Mouse (Mus musculus) liver, adult 2 months (tissue): ENCODE measurements around the gene Cyb5b. TPM values are rescaled to one million over a fixed set of nuclear protein-coding genes. Genes with fewer than 3 reads are reported as not detected.

ENCODE experiments used
- DNase-seq: peaks from one replicate; pipeline ENCODE4 v3.0.0-alpha.2; 2011; ENCODE audit warnings: low read depth, low spot score; ENCODE audit errors: extremely low read depth
- H3K27ac ChIP-seq: fragments of 200-500 bp; replicated peaks from 2 replicates; pipeline ENCODE4 v1.5.1; 2012; ENCODE audit warnings: low read depth, mild to moderate bottlenecking, control low read depth, inconsistent platforms, low read length; ENCODE audit not compliant: insufficient read depth
- H3K27me3 ChIP-seq: fragments of 200-500 bp; 2 replicates; pipeline ENCODE4 v1.6.1; 2012; ENCODE audit warnings: mild to moderate bottlenecking, moderate library complexity, low read length, inconsistent platforms; ENCODE audit not compliant: control insufficient read depth, insufficient read depth
- H3K36me3 ChIP-seq: fragments of 200-500 bp; 2 replicates; pipeline ENCODE4 v1.6.1; 2012; ENCODE audit warnings: low read length, inconsistent platforms; ENCODE audit not compliant: control insufficient read depth, insufficient read depth
- H3K4me1 ChIP-seq: fragments of 200-500 bp; 2 replicates; pipeline ENCODE4 v1.6.1; 2011; ENCODE audit warnings: low read length; ENCODE audit not compliant: control insufficient read depth, insufficient read depth
- H3K4me3 ChIP-seq: fragments of 200-500 bp; 2 replicates; pipeline ENCODE4 v1.5.1; 2011; ENCODE audit warnings: low read depth, mild to moderate bottlenecking, control low read depth, low read length, moderate library complexity; ENCODE audit not compliant: insufficient read depth
- H3K79me2 ChIP-seq: fragments of 200-500 bp; 2 replicates; pipeline ENCODE4 v1.6.1; 2012; ENCODE audit warnings: inconsistent platforms, mild to moderate bottlenecking, low read length, moderate library complexity; ENCODE audit not compliant: control insufficient read depth, insufficient read depth
- H3K9ac ChIP-seq: fragments of 200-500 bp; 2 replicates; pipeline ENCODE4 v1.6.1; 2012; ENCODE audit warnings: low read depth, mild to moderate bottlenecking, control low read depth, inconsistent platforms, low read length
- CTCF ChIP-seq: fragments of 200-500 bp; IDR thresholded peaks from 2 replicates; pipeline ENCODE4 v1.5.1; 2011; ENCODE audit warnings: low read depth, low read length, control low read depth
- POLR2A ChIP-seq: fragments of 200-500 bp; IDR thresholded peaks from 2 replicates; pipeline ENCODE4 v1.6.1; 2011; ENCODE audit warnings: low read length, control low read depth; ENCODE audit not compliant: insufficient read depth; ENCODE audit errors: extremely low read depth
- WGBS: fragments of 180-500 bp; shearing (Covaris S2); methylation state at CpG from one replicate; pipeline ENCODE4 v1.1.7; 2018; 5-methylcytosine and 5-hydroxymethylcytosine counted together
- polyA plus RNA-seq: library from polyadenylated mRNA; depleted of rRNA; stranded (reverse); fragments of >200 nt; gene quantifications from 2 replicates; pipeline ENCODE4 v1.2.3, GENCODE M21; 2012
- total RNA-seq: library from RNA; depleted of rRNA; stranded (reverse); fragments of >200 nt; gene quantifications from 2 replicates; pipeline ENCODE4 v1.2.3, GENCODE M21; 2014

Cyb5b gene
- total and polyA plus RNA-seq, 2 experiments, result 223 to 256 TPM

- Histone ChIP-seq H3K27ac (no peak overlapping the region), H3K79me2 (no peaks in the 10 kb centered on the region), H3K4me3 (no peak overlapping the region), H3K4me1 (no peaks in the 10 kb centered on the region), H3K9ac (no peak overlapping the region), H3K27me3 (no peaks in the 10 kb centered on the region), H3K36me3 (peaks cover 27% of the 10 kb centered on the region)
- no peak for DNase-seq
- TF ChIP-seq POLR2A (no peak), CTCF (no peak)
- 68% methylated on average over 5 of the region's 5 CpGs for WGBS
Observed at GRCm38 (mm10) chr8:107187631-107188030, 37.2 kb downstream of the Cyb5b start.

- Histone ChIP-seq H3K4me1 (no peaks in the 10 kb centered on the region), H3K79me2 (no peaks in the 10 kb centered on the region), H3K9ac (no peak overlapping the region), H3K27ac (no peak overlapping the region), H3K27me3 (no peaks in the 10 kb centered on the region), H3K36me3 (no peaks in the 10 kb centered on the region), H3K4me3 (no peak overlapping the region)
- WGBS, result 63% methylated on average over 8 of the region's 8 CpGs
- no peak for DNase-seq
- TF ChIP-seq POLR2A (no peak), CTCF (no peak)
Observed at GRCm38 (mm10) chr8:107192631-107193030, 42.2 kb downstream of the Cyb5b start.

GRCm38 (mm10) chr8:107193331-107193730, 42.9 kb downstream of the Cyb5b start:
- Histone ChIP-seq H3K4me1 (no peaks in the 10 kb centered on the region; the same call in 1 of the 2 replicates), H3K27ac (no peak overlapping the region), H3K36me3 (no peaks in the 10 kb centered on the region), H3K4me3 (no peak overlapping the region), H3K9ac (no peak overlapping the region), H3K27me3 (no peaks in the 10 kb centered on the region), H3K79me2 (no peaks in the 10 kb centered on the region)
- 86% methylated on average over 6 of the region's 6 CpGs for WGBS
- TF ChIP-seq CTCF (no peak), POLR2A (no peak)
- no peak for DNase-seq

GRCm38 (mm10) chr8:107194786-107195451, 44.5 kb downstream of the Cyb5b start:
- no peaks in the 10 kb centered on the region; the same call in 1 of the 2 replicates for H3K4me1 ChIP-seq
- H3K36me3 ChIP-seq, result no peaks in the 10 kb centered on the region
- no peak overlapping the region for H3K9ac ChIP-seq
- TF ChIP-seq CTCF (no peak), POLR2A (no peak)
- H3K4me3 ChIP-seq, result no peak overlapping the region
- WGBS, result 90% methylated on average over 14 of the region's 14 CpGs
- no peaks in the 10 kb centered on the region for H3K27me3 ChIP-seq
- no peak overlapping the region for H3K27ac ChIP-seq
- DNase-seq, result peak; percentile 29
- no peaks in the 10 kb centered on the region for H3K79me2 ChIP-seq

- Histone ChIP-seq H3K27me3 (no peaks in the 10 kb centered on the region), H3K4me3 (no peak overlapping the region), H3K36me3 (no peaks in the 10 kb centered on the region), H3K9ac (no peak overlapping the region), H3K4me1 (no peaks in the 10 kb centered on the region; the same call in 1 of the 2 replicates), H3K79me2 (no peaks in the 10 kb centered on the region), H3K27ac (no peak overlapping the region)
- no peak for TF ChIP-seq POLR2A
- TF ChIP-seq CTCF, result no peak
- 55% methylated on average over 24 of the region's 24 CpGs for WGBS
- DNase-seq, result peak; percentile 47
Observed at GRCm38 (mm10) chr8:107197901-107198826, 47.7 kb downstream of the Cyb5b start.
